Comparison of ENCODE assay signal across 8 mouse cellular contexts in genomic region chr2:71652261-71652801, GRCm38 (mm10).
DNase-seq lines count a peak whose midpoint lies in the region; ATAC-seq lines count a peak whose summit lies in the region.

No protein-coding gene starts in this region.

- ATAC-seq in forebrain, embryonic 12.5 days (ENCODE audit: low FRiP score) = no peak; the same call in 1 of the 2 replicates
- no peak for ATAC-seq in hindbrain, embryonic 13.5 days (ENCODE audit: low FRiP score)
- ATAC-seq in midbrain, embryonic 13.5 days = 0 out of 2 replicates have a peak, but pooled peaks have one; percentile 9

- peak; percentile 70 for DNase-seq in 3134 (ENCODE audit: extremely low read depth, insufficient read length, low spot score)
- DNase-seq in ES-CJ7 (ENCODE audit: low read depth, low spot score) = peak; percentile 92
- peak; percentile 41 to 48 for DNase-seq in left cerebral cortex, postnatal 14 days (ENCODE audit: low spot score in 2 of 2)
- DNase-seq in thymus, postnatal 36 days = peak; percentile 43 to 63
- DNase-seq in ovary, adult 18-20 months (ENCODE audit: low spot score) = no peak

- no peaks in the 10 kb centered on the region for H3K36me3 ChIP-seq in forebrain, embryonic 12.5 days (replicated peaks)
- no peaks in the 10 kb centered on the region for H3K36me3 ChIP-seq in hindbrain, embryonic 13.5 days
- no peaks in the 10 kb centered on the region for H3K36me3 ChIP-seq in midbrain, embryonic 13.5 days

- no peak overlapping the region for H3K9ac ChIP-seq in forebrain, embryonic 12.5 days
- H3K9ac ChIP-seq in hindbrain, embryonic 13.5 days = no peak overlapping the region
- no peak overlapping the region for H3K9ac ChIP-seq in midbrain, embryonic 13.5 days (replicated peaks)

- intact Hi-C loops in left cerebral cortex, postnatal 14 days (cut with DNase I) = loop anchor here (5.0 kb wide), 1 partner anchor 160 kb away; no protein-coding TSS in a partner anchor

- peaks cover 50% of the 10 kb centered on the region for H3K4me1 ChIP-seq in forebrain, embryonic 12.5 days
- peaks cover 34% of the 10 kb centered on the region for H3K4me1 ChIP-seq in hindbrain, embryonic 13.5 days (replicated peaks)
- peaks cover 49% of the 10 kb centered on the region for H3K4me1 ChIP-seq in midbrain, embryonic 13.5 days (replicated peaks)

- H3K9me3 ChIP-seq in forebrain, embryonic 12.5 days = no peaks in the 10 kb centered on the region
- no peaks in the 10 kb centered on the region for H3K9me3 ChIP-seq in hindbrain, embryonic 13.5 days
- H3K9me3 ChIP-seq in midbrain, embryonic 13.5 days = no peaks in the 10 kb centered on the region

- no peak overlapping the region for H3K4me3 ChIP-seq in forebrain, embryonic 12.5 days (replicated peaks)
- no peak overlapping the region for H3K4me3 ChIP-seq in hindbrain, embryonic 13.5 days
- no peak overlapping the region for H3K4me3 ChIP-seq in midbrain, embryonic 13.5 days (replicated peaks)

- peak overlapping the region; percentile 80 for H3K27ac ChIP-seq in forebrain, embryonic 12.5 days
- H3K27ac ChIP-seq in hindbrain, embryonic 13.5 days = peak overlapping the region; percentile 71
- H3K27ac ChIP-seq in midbrain, embryonic 13.5 days = peak overlapping the region; percentile 76

- no peaks in the 10 kb centered on the region; the same call in 1 of the 2 replicates for H3K27me3 ChIP-seq in forebrain, embryonic 12.5 days
- no peaks in the 10 kb centered on the region for H3K27me3 ChIP-seq in hindbrain, embryonic 13.5 days
- H3K27me3 ChIP-seq in midbrain, embryonic 13.5 days = no peaks in the 10 kb centered on the region

- 8% methylated on average over 9 of the region's 9 CpGs for WGBS in forebrain, embryonic 12.5 days
- 15% methylated on average over 9 of the region's 9 CpGs for WGBS in hindbrain, embryonic 13.5 days
- 5% methylated on average over 9 of the region's 9 CpGs for WGBS in midbrain, embryonic 13.5 days

- peak overlapping the region; percentile 30 for H3K4me2 ChIP-seq in forebrain, embryonic 12.5 days
- H3K4me2 ChIP-seq in hindbrain, embryonic 13.5 days = peak overlapping the region; percentile 29; the same call in 1 of the 2 replicates
- H3K4me2 ChIP-seq in midbrain, embryonic 13.5 days (replicated peaks) = peak overlapping the region; percentile 37
